ENCODE assay signal across 24 mouse cellular contexts in the genomic region with DNA sequence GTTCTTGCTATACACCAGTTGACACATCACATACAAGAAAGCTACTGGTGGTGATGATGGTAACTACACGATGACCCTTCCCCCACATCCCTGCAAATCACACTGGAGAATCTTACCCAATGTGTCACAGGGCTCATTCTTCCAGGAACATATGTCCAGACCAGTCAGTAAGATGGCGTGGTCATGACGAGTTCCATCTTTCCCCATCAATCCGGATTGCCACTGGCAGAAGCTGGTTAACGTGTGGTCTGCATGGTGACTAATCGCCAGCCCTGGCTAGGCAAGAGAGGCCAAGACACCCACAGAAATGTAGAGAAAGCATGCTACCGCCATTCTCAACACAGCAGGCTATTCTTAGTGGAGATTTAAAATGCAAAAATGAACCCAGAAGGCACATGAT. TPM values are rescaled to one million over a fixed set of nuclear protein-coding genes. Genes with fewer than 3 reads are reported as not detected.
DNase-seq lines count a peak whose midpoint lies in the region; ATAC-seq and TF ChIP-seq lines count a peak whose summit lies in the region.
"Had no signal": no experiment of that assay in that cellular context is flagged by ENCODE, and none has a peak within 500 bp of the region (broad histone marks: within the 10 kb centered on the region; RNA-seq: fewer than 3 reads in every experiment).

No protein-coding gene starts in this region.

- H3K4me1 ChIP-seq in kidney, embryonic 15.5 days: peaks cover 28% of the 10 kb centered on the region
- peaks cover 15% of the 10 kb centered on the region for H3K4me1 ChIP-seq in embryonic fibroblast, embryonic 13.5 days (ENCODE audit: control insufficient read depth, insufficient read depth, low read length)
- no peaks in the 10 kb centered on the region for H3K4me1 ChIP-seq in lung, postnatal 0 days (ENCODE audit: insufficient read depth, low read depth, low read length)
- H3K4me1 ChIP-seq: heart, embryonic 15.5 days had no signal

- no peak for TF ChIP-seq EP300 in lung, postnatal 0 days (IDR thresholded peaks at IDR 0.05)

- no peaks in the 10 kb centered on the region for H3K27me3 ChIP-seq in kidney, embryonic 15.5 days
- H3K27me3 ChIP-seq in lung, postnatal 0 days (replicated peaks; ENCODE audit: insufficient read depth, low read length): no peaks in the 10 kb centered on the region
- H3K27me3 ChIP-seq: CH12.LX; forebrain, embryonic 13.5 days; intestine, embryonic 15.5 days had no signal

- intact Hi-C loops in gastrocnemius, postnatal 14 days (cut with DNase I; ENCODE audit: low total_unique reads): no loop called here

- ATAC-seq in kidney, embryonic 15.5 days (replicated peaks; ENCODE audit: low FRiP score): no peak
- ATAC-seq in lung, postnatal 0 days: no peak
- ATAC-seq: forebrain, embryonic 13.5 days; forebrain, postnatal 0 days; intestine, embryonic 15.5 days had no signal

- WGBS in kidney, embryonic 15.5 days: 86% methylated on average over 7 of the region's 7 CpGs
- 81% methylated on average over 7 of the region's 7 CpGs for WGBS in lung, postnatal 0 days

- no peak overlapping the region for H3K4me3 ChIP-seq in kidney, embryonic 15.5 days (replicated peaks)
- no peak overlapping the region for H3K4me3 ChIP-seq in embryonic fibroblast, embryonic 13.5 days (ENCODE audit: insufficient read depth, low read length)
- no peak overlapping the region for H3K4me3 ChIP-seq in lung, postnatal 0 days (ENCODE audit: low read depth, low read length)
- H3K4me3 ChIP-seq: embryonic facial prominence, embryonic 12.5 days; forebrain, embryonic 13.5 days; heart, adult 2 months; heart, embryonic 15.5 days; hindbrain, embryonic 10.5 days; intestine, embryonic 15.5 days had no signal

- no peak overlapping the region for H3K4me2 ChIP-seq in kidney, embryonic 15.5 days
- H3K4me2 ChIP-seq in lung, postnatal 0 days (replicated peaks; ENCODE audit: low read depth, low read length): no peak overlapping the region
- H3K4me2 ChIP-seq: embryonic facial prominence, embryonic 12.5 days; forebrain, embryonic 13.5 days; heart, embryonic 11.5 days; heart, embryonic 15.5 days; hindbrain, embryonic 14.5 days; intestine, embryonic 15.5 days had no signal

- TF ChIP-seq POLR2A in embryonic fibroblast, embryonic 13.5 days (IDR thresholded peaks at IDR 0.05; ENCODE audit: low read depth, low read length): no peak

- no peaks in the 10 kb centered on the region for H3K9me3 ChIP-seq in kidney, embryonic 15.5 days (replicated peaks)
- H3K9me3 ChIP-seq in lung, postnatal 0 days (ENCODE audit: low read length): no peaks in the 10 kb centered on the region
- H3K9me3 ChIP-seq: embryonic facial prominence, embryonic 12.5 days; forebrain, embryonic 13.5 days; heart, embryonic 15.5 days; hindbrain, embryonic 10.5 days; intestine, embryonic 15.5 days had no signal

- no peak for TF ChIP-seq CTCF in embryonic fibroblast, embryonic 13.5 days (IDR thresholded peaks at IDR 0.05; ENCODE audit: borderline replicate concordance, insufficient read depth, low read length)
- TF ChIP-seq CTCF in lung, postnatal 0 days (IDR thresholded peaks at IDR 0.05): no peak

- H3K27ac ChIP-seq in kidney, embryonic 15.5 days: peak overlapping the region; percentile 78
- peak overlapping the region; percentile 76 for H3K27ac ChIP-seq in embryonic fibroblast, embryonic 13.5 days (ENCODE audit: insufficient read depth, low read length)
- H3K27ac ChIP-seq in lung, postnatal 0 days (ENCODE audit: low read length): no peak overlapping the region
- H3K27ac ChIP-seq: embryonic facial prominence, embryonic 12.5 days; forebrain, embryonic 13.5 days; heart, adult 2 months; heart, embryonic 15.5 days; hindbrain, embryonic 10.5 days; hindbrain, embryonic 14.5 days; intestine, embryonic 15.5 days had no signal

- no peak overlapping the region for H3K9ac ChIP-seq in kidney, embryonic 15.5 days
- H3K9ac ChIP-seq in lung, postnatal 0 days (replicated peaks; ENCODE audit: low read depth): no peak overlapping the region
- H3K9ac ChIP-seq: embryonic facial prominence, embryonic 12.5 days; forebrain, embryonic 13.5 days; forebrain, postnatal 0 days; heart, embryonic 15.5 days; hindbrain, embryonic 14.5 days; intestine, embryonic 15.5 days had no signal

- no peak for DNase-seq in kidney, postnatal 36 days
- peak; percentile 92 for DNase-seq in 3T3-L1 (ENCODE audit: low read depth, low spot score)
- DNase-seq in Muller cell, postnatal 12 days (ENCODE audit: inconsistent ontology term): peak; percentile 38
- no peak for DNase-seq in cerebellum, adult 18-20 months
- no peak for DNase-seq in lung, postnatal 0 days (ENCODE audit: low spot score)
- no peak for DNase-seq in gastrocnemius, postnatal 14 days
- DNase-seq: adrenal gland, postnatal 10 days; cerebellum, adult 2 months; cerebellum, postnatal 14 days; embryo, embryonic 11 days; forebrain, postnatal 0 days; heart, adult 2 months; heart, postnatal 14 days had no signal

- peaks cover 5% of the 10 kb centered on the region; the same call in 1 of the 2 replicates for H3K36me3 ChIP-seq in kidney, embryonic 15.5 days
- no peaks in the 10 kb centered on the region for H3K36me3 ChIP-seq in lung, postnatal 0 days (ENCODE audit: insufficient read depth, low read length)
- H3K36me3 ChIP-seq: embryonic facial prominence, embryonic 12.5 days; heart, embryonic 15.5 days; hindbrain, embryonic 10.5 days; intestine, embryonic 15.5 days had no signal

RNA-seq across cellular contexts. Expression of gene Adamts16, which starts 48.7 kb away (rescaled TPM):
- 14.5 and 15.2 TPM in 2 replicates for polyA plus RNA-seq in kidney, embryonic 15.5 days (2015; fragmentation: Nextera tagmentation; extraction: Ambion mirVana)
- polyA plus RNA-seq in embryonic fibroblast, embryonic 13.5 days (2011; ENCODE audit: insufficient read length, low read depth, missing spikeins): 0.87 and 3.1 TPM in 2 replicates
- not detected in 2 replicates for polyA plus RNA-seq in lung, postnatal 0 days (2015; fragmentation: Nextera tagmentation; extraction: Ambion mirVana)
- total RNA-seq in gastrocnemius, postnatal 14 days (2021): 1 to 10 TPM in 1 of 2 experiments, under 1 TPM in 1; 0.73 to 1.7 TPM
- total RNA-seq: CH12.LX; common myeloid progenitor, adult 5-6 weeks; heart, adult 2 months had no signal

Comparison
In these comparisons a context has a peak if more than half of its experiments do, and no peak if none do; other contexts are left out.
1. DNase-seq: peak in 3T3-L1 (single experiment) and Muller cell, postnatal 12 days (single experiment); none in kidney, postnatal 36 days (0 of 2), cerebellum, adult 18-20 months (0 of 2), lung, postnatal 0 days (single experiment) and gastrocnemius, postnatal 14 days (single experiment).